Mouse (Mus musculus) heart, adult 2 months (tissue): Measurements from ENCODE around the gene Pafah2.

Source experiments
- CTCF ChIP-seq: fragments of 200-600 bp; IDR thresholded peaks from 2 replicates; pipeline ENCODE4 v1.8.1; 2022; ENCODE audit warnings: antibody characterized with exemption, mild to moderate bottlenecking, moderate library complexity
- POLR2A ChIP-seq: fragments of 200-500 bp; IDR thresholded peaks from 2 replicates; pipeline ENCODE4 v1.6.1; 2011; ENCODE audit warnings: mild to moderate bottlenecking, low read depth, low read length, control low read depth; ENCODE audit not compliant: insufficient read depth

DNA sequence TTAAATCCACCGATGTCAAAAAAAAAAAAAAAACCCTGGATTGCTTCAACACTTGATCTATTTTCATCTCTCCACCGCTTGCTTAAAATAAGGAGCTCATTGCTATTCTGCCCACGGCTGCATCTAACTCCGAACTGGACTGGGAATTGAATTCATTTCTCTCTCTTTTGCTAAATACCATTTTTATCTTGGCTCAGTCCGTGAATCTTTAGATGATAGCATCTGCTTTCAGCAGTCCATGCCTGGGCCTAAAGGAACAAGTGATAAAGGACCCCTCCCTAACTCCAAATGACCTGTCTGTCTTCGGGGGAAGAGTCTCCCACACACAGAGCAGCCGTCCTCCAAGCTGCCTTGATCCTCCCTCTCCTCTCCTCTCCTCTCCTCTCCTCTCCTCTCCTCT is 48.8 kb downstream of the Pafah2 start:
- TF ChIP-seq POLR2A: no peak
- TF ChIP-seq CTCF: no peak
